Mouse (Mus musculus) frontal cortex, adult 2 months (tissue): ENCODE results near the gene Baiap2l2. TPM values are rescaled to one million over a fixed set of nuclear protein-coding genes. Genes with fewer than 3 reads are reported as not detected.

Experiments used
- DNase-seq, 2 experiments: peaks; one replicate each; pipeline ENCODE4 v3.0.0; 2022; ENCODE audit warnings: low spot score in 1 of 2; ENCODE audit errors: extremely low spot score in 1 of 2
- polyA plus RNA-seq: library from polyadenylated mRNA; depleted of rRNA; stranded (reverse); fragments of >200 nt; gene quantifications from 2 replicates; pipeline ENCODE4 v1.2.3, GENCODE M21; 2012; rRNA removed

Baiap2l2 gene
- polyA plus RNA-seq, 1 experiment = 16.6 TPM

DNA sequence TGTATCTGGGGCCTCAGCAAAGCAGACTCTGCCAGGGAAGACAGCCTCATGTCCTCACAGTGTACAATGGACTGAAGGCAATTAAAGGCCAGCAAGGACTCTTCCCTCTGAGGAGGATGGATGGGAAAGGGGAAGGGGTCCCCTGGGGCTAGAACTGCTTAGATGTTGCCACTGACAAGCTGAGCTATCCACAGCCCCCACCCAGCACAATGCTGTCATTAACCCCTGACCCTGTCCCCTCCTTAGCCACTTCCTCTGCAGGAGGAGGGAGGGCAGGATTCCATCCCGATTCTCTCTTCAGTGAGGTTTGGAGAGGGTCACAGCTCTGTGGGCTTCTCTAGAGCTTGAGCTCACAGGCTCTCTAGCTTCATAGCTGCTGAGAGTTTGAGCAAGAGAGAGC, 65.8 kb downstream of the Baiap2l2 start:
- DNase-seq = no peak

DNA sequence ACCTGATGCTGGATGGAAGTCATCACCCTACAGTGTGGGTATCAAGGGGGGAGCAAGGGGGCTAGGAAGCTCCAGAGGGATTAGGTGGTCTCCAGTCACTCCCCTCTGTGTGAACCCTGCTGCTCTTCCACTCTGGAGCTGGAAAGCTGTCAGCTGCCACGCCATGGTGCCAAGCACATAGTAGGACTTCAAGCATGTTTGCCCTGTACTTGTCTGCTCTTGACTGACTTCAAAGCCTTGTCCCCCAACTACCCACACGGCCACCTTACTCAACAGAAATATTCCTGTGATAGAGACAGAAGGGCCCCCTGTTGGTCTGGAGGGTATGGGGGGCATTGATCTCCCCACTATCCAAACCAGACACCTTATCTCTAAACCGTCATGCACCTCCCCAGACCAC, 69.1 kb downstream of the Baiap2l2 start:
- DNase-seq = no peak

DNA sequence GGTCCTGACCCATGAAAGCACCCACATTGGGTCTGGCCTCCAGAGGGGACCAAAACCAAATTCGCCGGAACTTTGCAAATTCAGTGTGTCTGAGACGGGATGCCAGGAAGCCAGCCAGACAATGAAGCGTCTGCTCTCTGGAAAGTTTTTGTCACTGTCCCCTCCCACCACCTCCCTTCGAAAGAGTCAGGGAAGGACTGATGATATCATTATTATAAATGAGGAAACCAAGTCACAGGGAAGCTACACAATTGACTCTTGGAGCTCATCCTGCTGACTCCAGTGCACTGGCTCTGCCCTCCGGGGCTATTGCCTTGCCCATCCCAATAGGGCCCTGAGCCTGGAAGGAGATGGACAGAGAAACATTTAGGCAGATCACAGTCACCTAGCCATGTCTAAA, 71.7 kb downstream of the Baiap2l2 start:
- no peak for DNase-seq

DNA sequence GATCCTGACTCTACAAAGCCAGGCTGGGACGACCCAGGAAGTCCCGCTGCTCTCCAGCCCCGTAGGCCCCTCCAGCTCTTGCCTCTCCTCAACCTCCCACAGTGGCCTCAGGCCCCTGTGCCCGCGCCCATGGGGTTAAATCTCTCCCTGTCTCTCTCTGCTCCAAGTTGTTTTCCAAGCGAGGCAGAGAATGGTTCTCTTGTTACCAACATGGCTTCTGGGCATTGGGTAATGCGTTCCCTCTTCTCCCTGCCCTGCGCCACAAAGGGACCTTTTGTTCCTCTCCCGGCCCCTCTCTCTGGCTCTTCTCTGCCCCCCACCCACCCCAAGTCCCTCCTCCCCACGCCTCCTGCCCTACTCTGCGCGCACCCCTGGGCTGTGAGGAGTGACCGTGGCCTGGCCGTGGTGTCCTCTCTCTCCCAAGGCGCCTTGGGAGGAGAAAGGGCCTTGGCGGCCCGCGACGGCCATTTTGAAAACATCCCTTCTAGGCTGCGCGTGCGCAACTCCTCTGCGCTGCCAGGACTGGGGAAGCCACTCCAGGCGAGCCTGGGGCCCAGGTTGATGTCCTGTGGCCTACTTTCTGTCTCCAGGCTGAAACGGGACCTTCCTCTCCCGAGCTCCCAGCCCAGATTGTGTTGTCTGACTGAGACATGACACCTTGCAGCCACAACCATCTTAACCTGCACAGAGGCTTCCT, 72.4 kb downstream of the Baiap2l2 start:
- peak in 1 of 2 experiments; percentile 21 for DNase-seq

DNA sequence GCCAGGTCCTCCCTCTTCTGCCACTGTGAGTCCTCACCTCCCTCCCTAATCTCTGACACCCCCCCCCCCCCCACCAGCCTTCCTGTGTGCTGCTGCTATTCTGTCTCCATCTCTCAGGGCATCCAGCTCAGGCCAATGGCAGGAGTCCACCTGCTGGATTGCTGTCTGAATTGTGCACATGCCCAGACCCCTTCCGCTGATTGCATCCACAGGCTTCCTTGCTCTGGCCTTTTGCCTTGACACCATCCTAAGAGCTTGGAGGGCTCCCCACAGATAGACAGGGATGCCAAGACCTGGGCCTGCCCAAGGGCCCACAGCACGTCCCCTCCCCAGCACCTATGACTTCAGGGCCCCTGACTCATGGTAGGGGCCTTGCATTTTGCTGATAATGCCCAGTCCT, 75.0 kb downstream of the Baiap2l2 start:
- no peak for DNase-seq

DNA sequence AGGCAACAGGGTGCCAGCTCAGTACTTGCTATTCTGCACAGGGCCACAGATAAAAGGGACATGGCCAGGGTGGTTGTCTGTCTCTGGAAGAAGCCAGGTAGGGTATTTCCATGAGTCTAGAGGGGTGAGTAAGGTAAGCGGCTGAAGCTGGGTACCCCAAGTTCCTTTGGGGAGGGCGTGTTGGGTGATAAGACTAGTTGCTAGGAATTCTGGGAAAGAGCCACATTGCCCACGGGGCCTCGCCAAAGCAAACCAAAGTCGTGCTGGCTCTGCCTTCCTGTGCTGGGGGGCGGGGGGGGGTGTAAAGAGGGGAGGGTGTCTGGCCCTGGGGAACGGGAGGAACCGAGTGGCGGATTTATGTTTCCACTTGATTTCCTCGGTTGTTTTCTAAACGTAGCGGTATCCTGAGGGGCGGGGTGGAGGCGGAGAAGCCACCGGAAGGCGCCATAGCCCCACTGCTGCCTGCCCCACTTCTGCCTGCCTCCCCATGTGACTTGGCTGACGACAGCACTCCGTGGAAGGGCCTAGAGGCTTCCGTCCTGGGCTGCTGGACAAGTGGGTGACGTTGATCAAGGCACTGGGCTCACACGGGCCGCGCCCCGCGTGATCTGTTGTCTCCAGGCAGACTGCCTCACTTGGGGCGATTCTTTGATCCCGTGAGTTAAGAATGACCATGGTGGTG, 76.4 kb downstream of the Baiap2l2 start:
- DNase-seq = no peak

DNA sequence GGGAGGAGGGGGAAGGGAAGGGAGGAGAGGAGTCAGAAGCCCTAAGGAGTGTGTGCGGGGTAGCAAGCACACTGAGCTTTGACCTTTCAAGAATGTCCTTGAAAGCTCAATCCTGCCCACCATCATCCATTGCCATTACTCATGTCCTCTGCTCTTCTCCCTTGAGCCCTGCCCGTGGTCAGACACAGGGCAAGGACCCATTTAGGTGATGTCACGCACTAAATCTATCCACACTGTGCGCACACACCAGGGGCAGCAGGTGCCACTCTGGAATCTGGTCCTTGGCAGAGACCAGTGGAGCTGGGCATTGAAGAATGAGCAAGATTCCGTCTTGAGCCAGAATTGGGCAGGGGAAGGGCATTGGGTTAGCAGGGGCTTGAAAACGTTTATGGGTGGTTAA, 77.1 kb downstream of the Baiap2l2 start:
- no peak for DNase-seq

Other genes with a start within 250 kb of the Baiap2l2 start
- 0.19 and 0.38 TPM in 2 replicates for gene Galr3, start 243.7 kb downstream of the Baiap2l2 start, polyA plus RNA-seq
- 31.0 and 32.3 TPM in 2 replicates for gene Ankrd54, start 222.6 kb downstream of the Baiap2l2 start, polyA plus RNA-seq
- 80.9 and 90.8 TPM in 2 replicates for gene Eif3l, start 210.4 kb downstream of the Baiap2l2 start, polyA plus RNA-seq
- 22.2 and 23.8 TPM in 2 replicates for gene Micall1, start 176.6 kb downstream of the Baiap2l2 start, polyA plus RNA-seq
- 159 and 176 TPM in 2 replicates for gene Polr2f, start 144.5 kb downstream of the Baiap2l2 start, polyA plus RNA-seq
- 15.0 and 18.6 TPM in 2 replicates for gene 1700088E04Rik, start 144.3 kb downstream of the Baiap2l2 start, polyA plus RNA-seq
- 55.2 and 61.4 TPM in 2 replicates for gene Sox10, start 120.3 kb downstream of the Baiap2l2 start, polyA plus RNA-seq
- 87.7 and 98.4 TPM in 2 replicates for gene Pick1, start 56.4 kb downstream of the Baiap2l2 start, polyA plus RNA-seq
- gene Gm49486, start 56.1 kb downstream of the Baiap2l2 start, polyA plus RNA-seq = 1.3 and 1.4 TPM in 2 replicates
- gene Slc16a8, start 30.8 kb downstream of the Baiap2l2 start, polyA plus RNA-seq = 0.06 TPM in 1 of 2 replicates, not detected in the other
- 31.8 and 32.9 TPM in 2 replicates for gene Pla2g6, start 42.9 kb upstream of the Baiap2l2 start, polyA plus RNA-seq
- 0.62 and 1.1 TPM in 2 replicates for gene Maff, start 61.1 kb upstream of the Baiap2l2 start, polyA plus RNA-seq
- gene Tmem184b, start 118.0 kb upstream of the Baiap2l2 start, polyA plus RNA-seq = 73.0 and 78.2 TPM in 2 replicates
- 195 and 198 TPM in 2 replicates for gene Csnk1e, start 170.0 kb upstream of the Baiap2l2 start, polyA plus RNA-seq
- 169 and 176 TPM in 2 replicates for gene Kcnj4, start 219.7 kb upstream of the Baiap2l2 start, polyA plus RNA-seq
- gene Kdelr3, start 230.9 kb upstream of the Baiap2l2 start, polyA plus RNA-seq = 1.6 TPM in 2 replicates